Mouse (Mus musculus) T-helper 2 cell (primary cell): Measurements from ENCODE around the gene Nacc2.

Experiments used
- in situ Hi-C: fragments of 300-600 bp; cut with MboI, MseI; formaldehyde crosslinking; loops from one replicate; pipeline ENCODE4 v1.15.1; 2025; ENCODE audit warnings: high pct_unique_total_duplicates

Nacc2 gene

GRCm38 (mm10) chr2:26011420-26011819 lies 111.6 kb downstream of the Nacc2 start:
- in situ Hi-C loops, result no loop called here
